Mouse (Mus musculus): ENCODE measurements at regions not wholly inside any gene's neighbourhood (a gene's known extent, or its start where the extent isn't known, plus 50 kb on each side); places are given as distances from the start of the nearest gene placed in this dataset.
A peak's percentile ranks its signal among the peaks of the same experiment; 100 is the strongest.

DNA sequence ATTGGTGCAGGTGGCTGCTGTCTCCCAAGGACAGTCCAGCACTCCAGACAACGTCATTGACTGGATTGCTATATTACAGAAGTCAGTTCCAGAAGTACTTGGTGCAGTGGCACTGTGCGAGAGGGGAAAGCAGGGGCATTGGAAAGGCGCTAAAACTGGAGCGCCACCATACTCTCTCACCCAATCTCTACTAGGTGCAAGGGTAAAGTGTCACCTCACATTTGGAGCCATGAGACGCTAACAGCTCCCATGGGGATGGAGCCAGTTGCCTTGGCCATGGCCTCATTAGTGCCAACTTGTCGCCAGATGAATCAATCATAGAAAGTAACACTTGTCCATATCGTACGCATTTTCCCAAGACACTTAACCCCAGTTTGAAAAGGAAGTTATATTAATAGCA, 1617.2 kb upstream of the Gulo start:
- no peak overlapping the region for H3K4me3 ChIP-seq
- ATAC-seq (ENCODE audit: low FRiP score) = no peak
- H3K27me3 ChIP-seq = no peaks in the 10 kb centered on the region
- no peak overlapping the region for H3K4me2 ChIP-seq (replicated peaks)
- H3K9ac ChIP-seq = no peak overlapping the region
- no peaks in the 10 kb centered on the region for H3K4me1 ChIP-seq
- H3K27ac ChIP-seq = no peak overlapping the region
- 86% methylated on average over 8 of the region's 8 CpGs for WGBS
- no peaks in the 10 kb centered on the region for H3K36me3 ChIP-seq
- H3K9me3 ChIP-seq (replicated peaks) = no peaks in the 10 kb centered on the region

DNA sequence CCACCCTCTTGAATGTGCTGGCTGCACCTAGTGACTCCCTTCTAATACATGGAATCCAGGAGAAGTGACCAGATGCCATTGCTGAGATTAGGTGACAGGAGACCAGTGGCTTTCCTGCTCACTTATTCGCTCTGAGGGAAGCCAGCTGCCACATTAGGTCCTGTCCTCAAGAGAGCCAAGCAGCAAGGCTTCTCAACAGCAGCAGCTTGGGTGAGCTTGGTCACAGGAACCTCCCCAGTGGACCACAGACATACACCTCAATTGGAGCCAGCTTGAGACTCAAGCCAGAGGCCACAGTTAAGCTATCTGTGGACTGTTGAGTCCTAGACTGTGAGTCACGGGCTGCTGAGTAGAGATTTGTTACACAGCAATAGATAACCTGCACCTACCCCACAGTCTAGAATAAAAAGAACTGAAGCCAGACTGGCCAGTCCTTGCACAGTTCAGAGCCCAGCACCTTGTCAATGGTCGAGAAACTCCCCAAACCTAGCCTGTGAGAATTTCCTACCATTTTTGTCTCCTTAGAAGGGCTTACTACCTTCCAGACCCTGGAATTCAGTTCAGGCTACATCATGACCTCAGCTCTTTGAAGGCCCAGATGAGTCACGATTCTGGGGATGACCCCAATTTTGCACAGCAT, 1615.0 kb upstream of the Gulo start:
- no peak overlapping the region for H3K4me2 ChIP-seq (replicated peaks)
- 80% methylated on average over 4 of the region's 4 CpGs for WGBS
- ATAC-seq (ENCODE audit: low FRiP score) = no peak
- no peak overlapping the region for H3K27ac ChIP-seq
- no peak overlapping the region for H3K4me3 ChIP-seq
- no peaks in the 10 kb centered on the region for H3K36me3 ChIP-seq
- no peaks in the 10 kb centered on the region for H3K27me3 ChIP-seq
- no peak overlapping the region for H3K9ac ChIP-seq
- H3K9me3 ChIP-seq (replicated peaks) = no peaks in the 10 kb centered on the region
- H3K4me1 ChIP-seq = no peaks in the 10 kb centered on the region

GRCm38 (mm10) chr14:67622911-67623310, 1613.9 kb upstream of the Gulo start:
- Histone ChIP-seq H3K36me3 (no peaks in the 10 kb centered on the region), H3K27ac (no peak overlapping the region), H3K9me3 (replicated peaks) (no peaks in the 10 kb centered on the region), H3K4me3 (no peak overlapping the region), H3K4me1 (no peaks in the 10 kb centered on the region), H3K4me2 (replicated peaks) (no peak overlapping the region), H3K27me3 (no peaks in the 10 kb centered on the region), H3K9ac (no peak overlapping the region)
- no peak for ATAC-seq (ENCODE audit: low FRiP score)
- WGBS = 83% methylated on average over 6 of the region's 6 CpGs

GRCm38 (mm10) chr14:67621486-67621885, 1612.5 kb upstream of the Gulo start:
- 66% methylated on average over 2 of the region's 2 CpGs for WGBS
- ATAC-seq (ENCODE audit: low FRiP score) = no peak
- no peak overlapping the region for H3K27ac ChIP-seq
- no peaks in the 10 kb centered on the region for H3K9me3 ChIP-seq (replicated peaks)
- no peaks in the 10 kb centered on the region for H3K36me3 ChIP-seq
- peaks cover 5% of the 10 kb centered on the region; the same call in 1 of the 2 replicates for H3K4me1 ChIP-seq
- H3K27me3 ChIP-seq = no peaks in the 10 kb centered on the region
- H3K9ac ChIP-seq = no peak overlapping the region
- H3K4me2 ChIP-seq (replicated peaks) = no peak overlapping the region
- no peak overlapping the region for H3K4me3 ChIP-seq

GRCm38 (mm10) chr14:67620854-67621476, 1612.0 kb upstream of the Gulo start:
- Histone ChIP-seq H3K9me3 (replicated peaks) (no peaks in the 10 kb centered on the region), H3K9ac (no peak overlapping the region), H3K4me1 (peaks cover 6% of the 10 kb centered on the region; the same call in 1 of the 2 replicates), H3K4me3 (no peak overlapping the region), H3K27me3 (no peaks in the 10 kb centered on the region), H3K27ac (no peak overlapping the region), H3K36me3 (no peaks in the 10 kb centered on the region), H3K4me2 (replicated peaks) (no peak overlapping the region)
- ATAC-seq (ENCODE audit: low FRiP score) = 0 out of 2 replicates have a peak, but pooled peaks have one; percentile 43
- WGBS = 45% methylated on average over 4 of the region's 4 CpGs

- Histone ChIP-seq H3K9me3 (replicated peaks) (no peaks in the 10 kb centered on the region), H3K9ac (no peak overlapping the region), H3K27ac (no peak overlapping the region), H3K36me3 (no peaks in the 10 kb centered on the region), H3K4me3 (no peak overlapping the region), H3K4me1 (peaks cover 6% of the 10 kb centered on the region; the same call in 1 of the 2 replicates), H3K4me2 (replicated peaks) (no peak overlapping the region), H3K27me3 (no peaks in the 10 kb centered on the region)
- ATAC-seq (ENCODE audit: low FRiP score) = no peak
- 84% methylated on average over 4 of the region's 4 CpGs for WGBS
These were observed 1610.6 kb upstream of the Gulo start for GRCm38 (mm10) chr14:67619571-67619970.

DNA sequence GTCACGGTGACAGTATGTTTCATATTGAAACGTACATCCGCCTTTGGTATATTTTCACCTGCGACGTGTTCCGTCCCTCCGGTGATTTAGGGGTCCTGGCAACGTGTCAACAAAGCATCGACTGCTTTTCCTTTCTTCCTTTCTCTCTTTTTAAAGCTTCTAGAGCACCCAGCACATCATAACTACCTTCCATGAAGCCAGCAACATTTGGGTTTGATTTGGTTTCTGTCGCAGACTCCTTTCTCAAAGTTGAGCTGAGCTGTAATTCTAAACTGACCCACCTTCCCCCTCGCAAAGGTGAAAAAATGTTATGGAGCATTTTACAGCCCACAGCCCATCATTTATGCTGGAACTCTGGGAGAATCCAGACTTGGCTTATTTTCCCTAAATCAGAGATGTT, 1605.4 kb upstream of the Gulo start:
- H3K4me2 ChIP-seq (replicated peaks) = no peak overlapping the region
- no peaks in the 10 kb centered on the region for H3K36me3 ChIP-seq
- no peak for ATAC-seq (ENCODE audit: low FRiP score)
- H3K4me3 ChIP-seq = no peak overlapping the region
- peaks cover 8% of the 10 kb centered on the region for H3K27me3 ChIP-seq
- H3K27ac ChIP-seq = no peak overlapping the region
- H3K9me3 ChIP-seq (replicated peaks) = no peaks in the 10 kb centered on the region
- peaks cover 26% of the 10 kb centered on the region for H3K4me1 ChIP-seq
- no peak overlapping the region for H3K9ac ChIP-seq
- 79% methylated on average over 11 of the region's 11 CpGs for WGBS

DNA sequence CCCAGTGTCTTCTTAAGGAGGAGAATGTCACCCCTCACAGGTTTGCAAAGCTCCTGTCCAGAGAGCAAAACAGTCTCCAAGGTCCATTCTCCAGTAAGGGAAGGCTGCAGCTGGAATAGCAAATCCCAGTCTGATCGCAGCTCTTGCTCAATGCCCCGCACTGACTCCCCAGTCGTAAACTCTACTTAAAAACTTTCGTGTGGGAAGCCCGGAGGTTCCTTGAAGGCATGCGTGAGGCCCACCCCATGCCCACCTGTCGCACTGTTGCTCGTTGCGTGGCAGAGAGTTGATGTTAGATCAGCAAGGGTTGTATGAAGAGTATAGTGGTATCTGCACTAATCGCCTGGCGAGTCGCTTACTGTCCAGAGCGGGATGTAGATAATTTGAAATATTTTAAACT, 1604.7 kb upstream of the Gulo start:
- Histone ChIP-seq H3K9ac (no peak overlapping the region), H3K9me3 (replicated peaks) (no peaks in the 10 kb centered on the region), H3K27me3 (peaks cover 11% of the 10 kb centered on the region), H3K36me3 (no peaks in the 10 kb centered on the region), H3K4me1 (peaks cover 26% of the 10 kb centered on the region), H3K4me2 (replicated peaks) (0 out of 2 replicates have a peak overlapping the region, but pooled peaks have one; percentile 15), H3K4me3 (no peak overlapping the region), H3K27ac (no peak overlapping the region)
- WGBS = 73% methylated on average over 13 of the region's 13 CpGs
- ATAC-seq (ENCODE audit: low FRiP score) = no peak

- no peak for ATAC-seq (ENCODE audit: low FRiP score)
- WGBS = 49% methylated on average over 14 of the region's 14 CpGs
- Histone ChIP-seq H3K4me3 (no peak overlapping the region), H3K27me3 (peaks cover 11% of the 10 kb centered on the region), H3K9ac (no peak overlapping the region), H3K4me2 (replicated peaks) (peak overlapping the region; percentile 15; the same call in 1 of the 2 replicates), H3K36me3 (no peaks in the 10 kb centered on the region), H3K27ac (no peak overlapping the region; the same call in 1 of the 2 replicates), H3K4me1 (peaks cover 28% of the 10 kb centered on the region), H3K9me3 (replicated peaks) (no peaks in the 10 kb centered on the region)
These were observed 1604.2 kb upstream of the Gulo start for GRCm38 (mm10) chr14:67613221-67613620.

DNA sequence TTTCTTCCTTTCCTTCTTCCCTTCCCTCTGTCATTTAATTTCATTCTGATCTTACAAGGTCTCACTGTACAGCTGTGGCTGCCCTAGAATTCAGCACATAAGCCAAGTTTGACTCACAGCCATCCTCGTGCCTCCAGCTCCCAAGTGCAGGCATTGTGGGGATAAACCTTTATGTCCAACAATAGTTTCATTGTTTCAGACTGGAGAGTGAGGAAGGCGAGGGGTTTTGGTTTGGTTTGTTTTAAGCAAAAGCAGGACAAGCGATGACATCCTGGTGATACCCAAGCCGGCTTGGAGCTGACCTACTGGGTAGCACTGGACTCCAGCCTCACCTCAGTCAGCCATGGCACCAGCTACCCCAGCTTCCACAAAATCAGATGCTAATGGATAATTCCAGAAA, 1603.5 kb upstream of the Gulo start:
- Histone ChIP-seq H3K9ac (no peak overlapping the region), H3K27ac (no peak overlapping the region), H3K27me3 (peaks cover 11% of the 10 kb centered on the region), H3K4me3 (no peak overlapping the region), H3K4me2 (replicated peaks) (no peak overlapping the region), H3K9me3 (replicated peaks) (no peaks in the 10 kb centered on the region), H3K4me1 (peaks cover 32% of the 10 kb centered on the region), H3K36me3 (no peaks in the 10 kb centered on the region)
- WGBS = 38% methylated on average over 4 of the region's 4 CpGs
- no peak for ATAC-seq (ENCODE audit: low FRiP score)

DNA sequence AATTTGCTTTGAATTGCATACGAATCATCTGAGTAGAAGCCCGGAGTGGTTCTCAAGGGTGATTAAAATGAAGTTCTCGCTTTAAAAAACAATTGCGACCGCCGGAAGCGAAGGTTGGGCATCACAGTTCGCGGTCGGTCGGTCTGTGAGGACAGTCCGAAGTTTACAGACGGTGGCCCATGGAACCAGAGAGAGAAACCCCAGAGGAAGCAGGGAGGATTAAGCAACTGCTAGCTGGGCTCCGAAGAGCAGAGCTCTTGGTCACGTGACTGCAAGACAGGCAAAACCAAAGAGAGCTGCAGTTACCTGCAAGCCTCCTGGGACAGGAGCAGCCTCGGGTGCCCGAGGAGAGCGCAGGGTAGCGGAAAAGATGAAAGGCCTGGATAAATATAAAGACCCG, 1599.3 kb upstream of the Gulo start:
- 24% methylated on average over 20 of the region's 20 CpGs for WGBS
- ATAC-seq (ENCODE audit: low FRiP score) = no peak
- H3K4me3 ChIP-seq = peak overlapping the region; percentile 14

GRCm38 (mm10) chr14:67602960-67603359, 1594.0 kb upstream of the Gulo start:
- 72% methylated on average over 4 of the region's 4 CpGs for WGBS
- Histone ChIP-seq H3K9ac (no peak overlapping the region), H3K36me3 (no peaks in the 10 kb centered on the region), H3K9me3 (replicated peaks) (no peaks in the 10 kb centered on the region), H3K4me1 (0 out of 2 replicates have a peak, but pooled peaks cover under 1% of the 10 kb centered on the region), H3K4me3 (no peak overlapping the region), H3K4me2 (replicated peaks) (no peak overlapping the region), H3K27ac (no peak overlapping the region), H3K27me3 (peaks cover 5% of the 10 kb centered on the region; the same call in 1 of the 2 replicates)
- no peak for ATAC-seq (ENCODE audit: low FRiP score)

More for the DNA sequence above, 1599.3 kb upstream of the Gulo start:
- Histone ChIP-seq H3K27ac (no peak overlapping the region), H3K36me3 (no peaks in the 10 kb centered on the region), H3K9me3 (replicated peaks) (no peaks in the 10 kb centered on the region), H3K9ac (no peak overlapping the region), H3K4me1 (peaks cover 23% of the 10 kb centered on the region), H3K27me3 (peaks cover 11% of the 10 kb centered on the region), H3K4me2 (replicated peaks) (peak overlapping the region; percentile 44)

- Histone ChIP-seq H3K9ac (no peak overlapping the region), H3K4me3 (no peak overlapping the region), H3K4me1 (no peaks in the 10 kb centered on the region), H3K4me2 (replicated peaks) (no peak overlapping the region), H3K27me3 (peaks cover 5% of the 10 kb centered on the region; the same call in 1 of the 2 replicates), H3K27ac (no peak overlapping the region), H3K36me3 (no peaks in the 10 kb centered on the region), H3K9me3 (replicated peaks) (no peaks in the 10 kb centered on the region)
- 13% methylated on average over 4 of the region's 4 CpGs for WGBS
- ATAC-seq (ENCODE audit: low FRiP score) = no peak
These were observed 1590.7 kb upstream of the Gulo start for GRCm38 (mm10) chr14:67599734-67600133.

Data from hindbrain, embryonic 12.5 days (tissue).